Mouse (Mus musculus) neutrophil, adult 59 days (primary cell): Measurements from ENCODE around the gene Olfr541. TPM values are rescaled to one million over a fixed set of nuclear protein-coding genes. Genes with fewer than 3 reads are reported as not detected.

Experiments used
- total RNA-seq, 2 experiments: library from RNA; stranded (reverse); gene quantifications; 1 replicate in 1 of 2; 2 replicates in 1 of 2; pipeline ENCODE4 v1.2.4; 2023

Olfr541 gene
- not detected for total RNA-seq

DNA sequence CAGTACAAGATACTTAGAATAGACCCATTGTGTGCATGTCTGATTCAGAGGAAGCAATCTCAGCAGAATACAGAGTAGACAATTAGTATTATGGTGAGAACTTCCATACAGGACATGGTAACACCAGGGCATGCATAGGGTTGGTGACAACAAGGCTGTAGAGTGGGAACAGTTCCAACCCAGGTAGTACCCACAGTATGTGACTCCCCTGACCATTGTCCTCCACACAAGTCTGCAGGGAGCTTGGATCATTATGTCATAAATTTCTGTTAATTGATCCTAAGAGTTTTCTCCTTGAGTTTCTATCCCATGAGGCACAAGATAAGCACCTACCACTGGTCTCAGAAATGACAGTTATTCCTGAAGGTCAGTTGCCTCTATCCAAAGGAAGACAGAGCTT lies at the start of gene Olfr541:
Gene Olfr541, plus strand, starts transcription at position 301 of the 400 bp plus-strand sequence.

DNA sequence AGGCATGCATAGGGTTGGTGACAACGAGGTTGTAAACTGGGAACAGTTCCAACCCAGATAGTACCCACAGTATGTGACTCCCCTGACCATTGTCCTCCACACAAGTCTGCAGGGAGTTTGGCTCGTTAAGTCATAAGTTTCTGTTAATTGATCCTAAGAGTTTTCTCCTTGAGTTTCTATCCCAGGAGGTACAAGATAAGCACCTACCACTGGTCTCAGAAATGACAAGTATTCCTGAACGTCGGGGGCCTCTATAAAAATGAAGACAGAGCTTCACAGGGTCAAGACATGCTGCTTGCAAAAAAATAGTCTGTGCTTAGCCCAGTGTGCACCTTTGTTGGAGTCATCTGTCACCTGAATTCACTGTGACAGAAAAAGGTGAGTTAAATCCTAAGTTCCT lies 37.4 kb upstream of the Olfr541 start, which contains the start of gene Olfr539:
Gene Olfr539, plus strand, starts transcription at position 301 of the 400 bp plus-strand sequence.

DNA sequence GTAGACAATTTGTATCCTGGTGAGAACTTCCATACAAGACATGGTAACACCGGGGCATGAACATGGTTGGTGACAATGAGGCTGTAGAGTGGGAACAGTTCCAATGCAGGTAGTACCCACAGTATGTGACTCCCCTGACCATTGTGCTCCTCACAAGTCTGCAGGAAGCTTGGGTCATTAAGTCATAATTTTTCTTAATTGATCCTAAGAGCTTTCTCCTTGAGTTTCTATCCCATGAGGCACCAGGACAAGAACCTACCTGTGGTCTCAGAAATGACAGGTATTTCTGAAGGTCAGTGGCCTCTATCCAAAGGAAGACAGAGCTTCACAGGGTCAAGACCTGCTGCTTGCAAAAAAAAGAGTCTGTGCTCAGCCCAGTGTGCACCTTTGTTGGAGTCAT lies 15.4 kb upstream of the Olfr541 start, which contains the start of gene Olfr45:
Gene Olfr45, plus strand, starts transcription at position 301 of the 400 bp plus-strand sequence.

Other genes starting within 250 kb of the Olfr541 start
- not detected for gene Olfr533, start 233.9 kb upstream of the Olfr541 start, total RNA-seq
- not detected for gene Olfr535, start 213.1 kb upstream of the Olfr541 start, total RNA-seq
- not detected for gene Olfr536, start 189.9 kb upstream of the Olfr541 start, total RNA-seq
- not detected for gene Olfr538, start 129.4 kb upstream of the Olfr541 start, total RNA-seq
- not detected for gene Olfr46, start 96.0 kb upstream of the Olfr541 start, total RNA-seq
- gene Olfr61, start 68.3 kb upstream of the Olfr541 start, total RNA-seq: not detected
- not detected for gene Olfr53, start 50.8 kb upstream of the Olfr541 start, total RNA-seq
- gene Olfr539, start 37.3 kb upstream of the Olfr541 start, total RNA-seq: not detected
- gene Olfr45, start 15.3 kb upstream of the Olfr541 start, total RNA-seq: not detected
- gene Cyp2e1, start 66.5 kb downstream of the Olfr541 start, total RNA-seq: not detected
- gene Syce1, start 90.6 kb downstream of the Olfr541 start, total RNA-seq: not detected
- under 1 TPM; 0.11 to 0.13 TPM for gene Zfp941, start 124.9 kb downstream of the Olfr541 start, total RNA-seq
- gene Urah, start 137.8 kb downstream of the Olfr541 start, total RNA-seq: not detected
- gene Scgb1c1, start 148.3 kb downstream of the Olfr541 start, total RNA-seq: not detected
- gene Odf3, start 150.5 kb downstream of the Olfr541 start, total RNA-seq: not detected
- gene Gm45785, start 159.1 kb downstream of the Olfr541 start, total RNA-seq: not detected
- 100 to 1,000 TPM; 105 to 107 TPM for gene Ric8a, start 159.7 kb downstream of the Olfr541 start, total RNA-seq
- 10 to 100 TPM; 21.7 to 23.7 TPM for gene Bet1l, start 160.3 kb downstream of the Olfr541 start, total RNA-seq
- 100 to 1,000 TPM; 100 to 112 TPM for gene Psmd13, start 184.7 kb downstream of the Olfr541 start, total RNA-seq
- 10 to 100 TPM in 1 of 2 experiments, 1 to 10 TPM in 1; 9.6 to 13.1 TPM for gene Sirt3, start 185.0 kb downstream of the Olfr541 start, total RNA-seq
- gene Cox8b, start 203.2 kb downstream of the Olfr541 start, total RNA-seq: not detected
- gene Nlrp6, start 223.6 kb downstream of the Olfr541 start, total RNA-seq: under 1 TPM; 0.09 to 0.16 TPM
- 10 to 100 TPM; 21.4 to 25.2 TPM for gene Pgghg, start 244.1 kb downstream of the Olfr541 start, total RNA-seq